Mouse (Mus musculus): ENCODE results near the gene Zswim9. TPM values are rescaled to one million over a fixed set of nuclear protein-coding genes. Genes with fewer than 3 reads are reported as not detected.

Zswim9 gene
- polyA plus RNA-seq, 1 experiment from 2014 or later, result 6.7 TPM

- Histone ChIP-seq H3K9ac (ENCODE audit: low read depth, low read length) (no peak overlapping the region), H3K4me3 (ENCODE audit: low read depth, low read length) (no peak overlapping the region), H3K36me3 (ENCODE audit: control insufficient read depth, insufficient read depth, low read length) (peaks cover 10% of the 10 kb centered on the region; the same call in 1 of the 2 replicates), H3K27ac (ENCODE audit: low read depth, low read length) (no peak overlapping the region), H3K27me3 (ENCODE audit: control insufficient read depth, insufficient read depth, low read length) (no peaks in the 10 kb centered on the region), H3K4me2 (replicated peaks; ENCODE audit: low read depth, low read length) (no peak overlapping the region), H3K9me3 (ENCODE audit: control insufficient read depth, low read length) (no peaks in the 10 kb centered on the region), H3K4me1 (replicated peaks; ENCODE audit: control insufficient read depth, insufficient read depth, low read length) (no peaks in the 10 kb centered on the region)
- no peak for DNase-seq (ENCODE audit: low spot score)
- WGBS, result 90% methylated on average over 2 of the region's 2 CpGs
- no peak for ATAC-seq (ENCODE audit: low FRiP score)
Measured at GRCm38 (mm10) chr7:13302780-13303179, 24.3 kb upstream of the Zswim9 start.

DNA sequence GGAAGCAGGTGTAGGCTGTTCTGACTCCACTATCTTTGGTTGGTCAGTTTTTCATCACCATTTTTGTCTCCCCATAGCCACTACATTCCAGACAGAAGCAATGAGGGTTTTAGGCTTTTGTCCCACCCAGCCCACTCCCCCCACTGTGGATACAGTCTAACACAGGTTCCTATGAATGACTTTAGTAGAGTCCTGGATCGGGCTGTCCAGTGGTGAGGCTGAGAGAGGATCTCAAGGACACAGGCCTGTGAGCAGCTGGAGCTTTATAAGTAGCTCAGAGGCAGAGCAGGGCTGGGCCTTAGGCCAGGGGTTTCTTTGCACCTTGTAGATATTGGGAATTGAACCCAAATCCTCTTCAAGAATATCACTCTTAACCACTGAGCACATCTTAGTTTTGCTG, 23.1 kb upstream of the Zswim9 start:
- Histone ChIP-seq H3K9ac (ENCODE audit: low read depth, low read length) (no peak overlapping the region), H3K9me3 (ENCODE audit: control insufficient read depth, low read length) (no peaks in the 10 kb centered on the region), H3K4me3 (ENCODE audit: low read depth, low read length) (no peak overlapping the region), H3K4me1 (replicated peaks; ENCODE audit: control insufficient read depth, insufficient read depth, low read length) (no peaks in the 10 kb centered on the region), H3K36me3 (ENCODE audit: control insufficient read depth, insufficient read depth, low read length) (peaks cover 9% of the 10 kb centered on the region; the same call in 1 of the 2 replicates), H3K27me3 (ENCODE audit: control insufficient read depth, insufficient read depth, low read length) (no peaks in the 10 kb centered on the region), H3K27ac (ENCODE audit: low read depth, low read length) (no peak overlapping the region), H3K4me2 (replicated peaks; ENCODE audit: low read depth, low read length) (no peak overlapping the region)
- no peak for DNase-seq (ENCODE audit: low spot score)
- 100% methylated on average over 1 of the region's 1 CpGs for WGBS
- no peak for ATAC-seq (ENCODE audit: low FRiP score)

- 89% methylated on average over 5 of the region's 5 CpGs for WGBS
- H3K4me2 ChIP-seq (replicated peaks; ENCODE audit: low read depth, low read length), result no peak overlapping the region
- H3K9ac ChIP-seq (ENCODE audit: low read depth, low read length), result no peak overlapping the region
Measured at GRCm38 (mm10) chr7:13298821-13299220, 20.3 kb upstream of the Zswim9 start.

DNA sequence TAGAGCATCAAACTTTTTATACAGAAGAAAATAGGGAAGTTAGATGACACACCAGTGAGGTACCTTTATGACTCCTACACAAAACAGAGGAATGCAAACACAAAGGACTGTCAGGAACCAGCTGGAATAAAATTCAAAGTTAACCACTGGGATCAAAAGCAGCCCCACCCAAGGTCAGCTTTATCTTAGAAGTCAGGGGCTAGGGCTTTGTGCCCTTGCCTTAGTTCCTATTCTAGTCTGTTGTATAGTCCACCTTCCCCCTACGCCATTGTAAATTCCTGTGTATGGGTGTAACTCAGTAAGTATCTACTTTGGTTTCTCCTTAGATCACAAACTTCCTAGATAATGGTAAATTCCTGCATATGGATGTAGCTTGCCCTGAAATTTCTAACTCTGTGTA, 19.1 kb upstream of the Zswim9 start:
- H3K27ac ChIP-seq (ENCODE audit: low read depth, low read length), result no peak overlapping the region
- H3K4me1 ChIP-seq (replicated peaks; ENCODE audit: control insufficient read depth, insufficient read depth, low read length), result no peaks in the 10 kb centered on the region
- H3K4me3 ChIP-seq (ENCODE audit: low read depth, low read length), result no peak overlapping the region
- WGBS, result 91% methylated on average over 1 of the region's 1 CpGs
- H3K27me3 ChIP-seq (ENCODE audit: control insufficient read depth, insufficient read depth, low read length), result no peaks in the 10 kb centered on the region
- no peaks in the 10 kb centered on the region for H3K9me3 ChIP-seq (ENCODE audit: control insufficient read depth, low read length)
- peaks cover 10% of the 10 kb centered on the region; the same call in 1 of the 2 replicates for H3K36me3 ChIP-seq (ENCODE audit: control insufficient read depth, insufficient read depth, low read length)
- no peak overlapping the region for H3K4me2 ChIP-seq (replicated peaks; ENCODE audit: low read depth, low read length)
- H3K9ac ChIP-seq (ENCODE audit: low read depth, low read length), result no peak overlapping the region
- ATAC-seq (ENCODE audit: low FRiP score) (no peak), DNase-seq (ENCODE audit: low spot score) (no peak)

More at GRCm38 (mm10) chr7:13298821-13299220, 20.3 kb upstream of the Zswim9 start:
- Histone ChIP-seq H3K9me3 (ENCODE audit: control insufficient read depth, low read length) (no peaks in the 10 kb centered on the region), H3K4me1 (replicated peaks; ENCODE audit: control insufficient read depth, insufficient read depth, low read length) (no peaks in the 10 kb centered on the region), H3K4me3 (ENCODE audit: low read depth, low read length) (no peak overlapping the region), H3K27me3 (ENCODE audit: control insufficient read depth, insufficient read depth, low read length) (no peaks in the 10 kb centered on the region), H3K36me3 (ENCODE audit: control insufficient read depth, insufficient read depth, low read length) (peaks cover 10% of the 10 kb centered on the region; the same call in 1 of the 2 replicates), H3K27ac (ENCODE audit: low read depth, low read length) (no peak overlapping the region)
- DNase-seq (ENCODE audit: low spot score) (no peak), ATAC-seq (ENCODE audit: low FRiP score) (no peak)

DNA sequence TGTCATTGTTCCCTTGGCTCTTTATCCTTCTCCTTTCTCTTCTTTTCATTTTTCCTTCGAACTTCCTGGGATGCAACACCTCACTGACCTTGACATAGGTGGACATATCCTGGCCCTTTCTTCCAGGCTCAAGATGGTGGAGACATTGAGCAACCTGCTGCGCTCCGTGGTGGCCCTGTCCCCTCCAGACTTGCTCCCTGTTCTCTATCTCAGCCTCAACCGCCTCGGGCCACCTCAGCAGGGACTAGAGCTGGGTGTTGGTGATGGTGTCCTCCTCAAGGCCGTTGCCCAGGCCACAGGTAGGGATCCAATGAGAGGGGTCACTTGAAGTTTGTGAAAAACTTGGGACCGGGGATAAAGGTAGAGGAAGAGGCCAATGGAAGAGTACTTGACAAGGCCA, 16.7 kb upstream of the Zswim9 start:
- Histone ChIP-seq H3K9me3 (ENCODE audit: control insufficient read depth, low read length) (no peaks in the 10 kb centered on the region), H3K27ac (ENCODE audit: low read depth, low read length) (no peak overlapping the region), H3K36me3 (ENCODE audit: control insufficient read depth, insufficient read depth, low read length) (peaks cover 7% of the 10 kb centered on the region; the same call in 1 of the 2 replicates), H3K4me1 (replicated peaks; ENCODE audit: control insufficient read depth, insufficient read depth, low read length) (no peaks in the 10 kb centered on the region), H3K9ac (ENCODE audit: low read depth, low read length) (no peak overlapping the region), H3K27me3 (ENCODE audit: control insufficient read depth, insufficient read depth, low read length) (no peaks in the 10 kb centered on the region), H3K4me3 (ENCODE audit: low read depth, low read length) (no peak overlapping the region), H3K4me2 (replicated peaks; ENCODE audit: low read depth, low read length) (no peak overlapping the region)
- ATAC-seq (ENCODE audit: low FRiP score), result no peak
- no peak for DNase-seq (ENCODE audit: low spot score)
- WGBS, result 89% methylated on average over 7 of the region's 7 CpGs

GRCm38 (mm10) chr7:13293878-13294855, 15.6 kb upstream of the Zswim9 start:
- no peak overlapping the region for H3K4me3 ChIP-seq (ENCODE audit: low read depth, low read length)
- 91% methylated on average over 11 of the region's 11 CpGs for WGBS
- no peaks in the 10 kb centered on the region for H3K4me1 ChIP-seq (replicated peaks; ENCODE audit: control insufficient read depth, insufficient read depth, low read length)
- H3K27me3 ChIP-seq (ENCODE audit: control insufficient read depth, insufficient read depth, low read length), result no peaks in the 10 kb centered on the region
- DNase-seq (ENCODE audit: low spot score), result no peak
- no peak overlapping the region for H3K27ac ChIP-seq (ENCODE audit: low read depth, low read length)
- no peaks in the 10 kb centered on the region for H3K9me3 ChIP-seq (ENCODE audit: control insufficient read depth, low read length)
- no peak overlapping the region for H3K4me2 ChIP-seq (replicated peaks; ENCODE audit: low read depth, low read length)
- no peak overlapping the region for H3K9ac ChIP-seq (ENCODE audit: low read depth, low read length)
- no peak for ATAC-seq (ENCODE audit: low FRiP score)
- peaks cover 7% of the 10 kb centered on the region; the same call in 1 of the 2 replicates for H3K36me3 ChIP-seq (ENCODE audit: control insufficient read depth, insufficient read depth, low read length)

- no peak for ATAC-seq (ENCODE audit: low FRiP score)
- 90% methylated on average over 2 of the region's 2 CpGs for WGBS
- H3K27me3 ChIP-seq (ENCODE audit: control insufficient read depth, insufficient read depth, low read length), result no peaks in the 10 kb centered on the region
- no peak overlapping the region for H3K27ac ChIP-seq (ENCODE audit: low read depth, low read length)
- H3K4me1 ChIP-seq (replicated peaks; ENCODE audit: control insufficient read depth, insufficient read depth, low read length), result no peaks in the 10 kb centered on the region
- DNase-seq (ENCODE audit: low spot score), result no peak
- H3K36me3 ChIP-seq (ENCODE audit: control insufficient read depth, insufficient read depth, low read length), result peaks cover 2% of the 10 kb centered on the region; the same call in 1 of the 2 replicates
- no peak overlapping the region for H3K9ac ChIP-seq (ENCODE audit: low read depth, low read length)
- H3K4me2 ChIP-seq (replicated peaks; ENCODE audit: low read depth, low read length), result no peak overlapping the region
- no peaks in the 10 kb centered on the region for H3K9me3 ChIP-seq (ENCODE audit: control insufficient read depth, low read length)
- no peak overlapping the region for H3K4me3 ChIP-seq (ENCODE audit: low read depth, low read length)
Measured at GRCm38 (mm10) chr7:13291370-13291769, 12.8 kb upstream of the Zswim9 start.

- Histone ChIP-seq H3K9me3 (ENCODE audit: control insufficient read depth, low read length) (no peaks in the 10 kb centered on the region), H3K36me3 (ENCODE audit: control insufficient read depth, insufficient read depth, low read length) (peaks cover 2% of the 10 kb centered on the region; the same call in 1 of the 2 replicates), H3K27ac (ENCODE audit: low read depth, low read length) (no peak overlapping the region), H3K9ac (ENCODE audit: low read depth, low read length) (no peak overlapping the region), H3K4me2 (replicated peaks; ENCODE audit: low read depth, low read length) (no peak overlapping the region), H3K4me3 (ENCODE audit: low read depth, low read length) (no peak overlapping the region), H3K4me1 (replicated peaks; ENCODE audit: control insufficient read depth, insufficient read depth, low read length) (no peaks in the 10 kb centered on the region), H3K27me3 (ENCODE audit: control insufficient read depth, insufficient read depth, low read length) (no peaks in the 10 kb centered on the region)
- DNase-seq (ENCODE audit: low spot score) (no peak), ATAC-seq (ENCODE audit: low FRiP score) (no peak)
- 83% methylated on average over 1 of the region's 1 CpGs for WGBS
Measured at GRCm38 (mm10) chr7:13290041-13290675, 11.6 kb upstream of the Zswim9 start.

Measured in hindbrain, embryonic 11.5 days (tissue).